Mouse (Mus musculus): Measurements from ENCODE around the gene Hoxa5.

DNA sequence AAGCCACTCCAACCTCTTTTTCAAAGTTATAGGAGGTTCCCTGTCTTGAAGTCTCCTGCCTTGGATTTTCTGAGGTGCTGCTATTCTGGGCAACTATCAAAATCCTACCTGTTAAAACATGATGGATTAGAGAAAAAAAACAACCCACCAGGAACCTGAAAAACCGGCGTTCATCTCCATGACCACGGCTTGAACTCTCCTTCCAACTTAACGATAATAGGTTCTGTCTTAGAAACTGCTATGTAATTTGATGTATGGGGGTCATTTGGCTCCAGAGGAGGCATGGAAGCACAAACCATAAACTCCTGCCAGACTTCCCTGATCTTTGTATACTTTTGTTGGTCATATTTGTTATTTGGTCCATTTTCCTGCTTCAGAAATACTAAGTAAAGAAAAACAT lies 30.7 kb downstream of the Hoxa5 start:
- TF ChIP-seq POLR2A (IDR thresholded peaks at IDR 0.05; ENCODE audit: insufficient read depth, low read depth, low read length) (no peak), CTCF (IDR thresholded peaks at IDR 0.05) (no peak), EP300 (IDR thresholded peaks at IDR 0.05; ENCODE audit: insufficient read depth, low read depth, low read length) (no peak)
